Mouse (Mus musculus) heart, embryonic 11.5 days (tissue): Measurements from ENCODE around the gene Vgf. TPM values are rescaled to one million over a fixed set of nuclear protein-coding genes. Genes with fewer than 3 reads are reported as not detected.

ENCODE experiments used
- ATAC-seq: fragments of 200-750 bp; cut with Nextera tagmentation; replicated peaks from 2 replicates; pipeline ENCODE4 v1.8.0; 2017; ENCODE audit warnings: moderate library complexity; ENCODE audit not compliant: insufficient number of reproducible peaks, low FRiP score, low TSS enrichment
- H3K27ac ChIP-seq: fragments of 300-500 bp; sonication (generic); 2 replicates; pipeline ENCODE4 v1.5.1; 2014; ENCODE audit warnings: mild to moderate bottlenecking, low read depth, low read length
- H3K27me3 ChIP-seq: fragments of 300-500 bp; sonication (generic); 2 replicates; pipeline ENCODE4 v1.6.1; 2014; ENCODE audit warnings: mild to moderate bottlenecking, low read length, mixed read lengths; ENCODE audit not compliant: control insufficient read depth, insufficient read depth
- H3K36me3 ChIP-seq: fragments of 300-500 bp; sonication (generic); 2 replicates; pipeline ENCODE4 v1.6.1; 2014; ENCODE audit warnings: mild to moderate bottlenecking, low read length, moderate library complexity, mixed read lengths; ENCODE audit not compliant: control insufficient read depth, insufficient read depth
- H3K4me1 ChIP-seq: fragments of 300-500 bp; sonication (generic); 2 replicates; pipeline ENCODE4 v1.6.1; 2014; ENCODE audit warnings: low read length; ENCODE audit not compliant: control insufficient read depth, insufficient read depth
- H3K4me2 ChIP-seq: fragments of 300-500 bp; sonication (generic); 2 replicates; pipeline ENCODE4 v1.6.1; 2014; ENCODE audit warnings: mild to moderate bottlenecking, moderate library complexity
- H3K4me3 ChIP-seq: fragments of 300-500 bp; sonication (generic); 2 replicates; pipeline ENCODE4 v1.5.1; 2014; ENCODE audit warnings: low read depth, low read length
- H3K9ac ChIP-seq: fragments of 300-500 bp; sonication (generic); 2 replicates; pipeline ENCODE4 v1.6.1; 2014; ENCODE audit warnings: mild to moderate bottlenecking, low read depth, low read length, moderate library complexity
- H3K9me3 ChIP-seq: fragments of 300-500 bp; sonication (generic); replicated peaks from 2 replicates; pipeline ENCODE4 v1.6.1; 2016; ENCODE audit warnings: low read length; ENCODE audit not compliant: control insufficient read depth
- WGBS: fragments of 180-500 bp; shearing (Covaris S2); extraction: QIAGEN DNeasy Blood & Tissue Kit; methylation state at CpG from one replicate; pipeline ENCODE4 v1.1.7; 2014; ENCODE audit not compliant: insufficient replicate concordance; 5-methylcytosine and 5-hydroxymethylcytosine counted together
- microRNA counts: library from miRNA; unstranded; fragments of <30 nt; microRNA quantifications from one replicate; lab custom pipeline; 2015
- microRNA-seq: library from miRNA; unstranded; fragments of <30 nt; microRNA quantifications from one replicate; pipeline ENCODE4, GENCODE M21; 2016; ENCODE audit warnings: borderline number of aligned reads
- polyA plus RNA-seq: library from polyadenylated mRNA; unstranded; fragments of >200 nt; fragmentation: Nextera tagmentation; extraction: Ambion mirVana; gene quantifications from 2 replicates; pipeline ENCODE4 v1.2.1, GENCODE M21; 2014

Gene Vgf
- polyA plus RNA-seq, 1 experiment from 2014 or later: 0.20 TPM

DNA sequence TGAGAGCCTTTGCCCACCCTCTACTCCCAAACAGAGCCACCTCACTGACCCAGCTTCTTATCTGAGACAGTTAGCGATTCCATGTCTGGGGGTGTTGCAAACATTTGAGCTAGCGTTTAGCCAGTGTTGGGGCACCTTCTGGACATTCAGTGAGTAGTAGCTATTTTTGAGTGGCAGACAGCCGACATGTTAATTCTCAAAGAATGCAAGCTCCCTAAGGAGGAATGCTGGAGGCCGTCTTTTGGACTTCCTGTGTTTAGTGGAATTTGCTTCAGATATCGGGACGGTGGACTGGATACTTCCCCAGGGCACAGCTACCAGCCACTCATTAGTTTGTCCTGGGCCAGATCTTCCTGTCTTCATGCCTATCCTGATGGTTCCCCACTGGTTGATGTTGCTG lies 52.4 kb downstream of the Vgf start:
- Histone ChIP-seq H3K4me2 (no peak overlapping the region; the same call in 1 of the 2 replicates), H3K27me3 (no peaks in the 10 kb centered on the region), H3K36me3 (no peaks in the 10 kb centered on the region), H3K9ac (0 out of 2 replicates have a peak overlapping the region, but pooled peaks have one; percentile 16), H3K9me3 (0 out of 2 replicates have a peak, but pooled peaks cover 2% of the 10 kb centered on the region), H3K4me1 (peaks cover 45% of the 10 kb centered on the region), H3K27ac (peak overlapping the region; percentile 75), H3K4me3 (no peak overlapping the region)
- ATAC-seq: no peak
- 14% methylated on average over 6 of the region's 6 CpGs for WGBS

DNA sequence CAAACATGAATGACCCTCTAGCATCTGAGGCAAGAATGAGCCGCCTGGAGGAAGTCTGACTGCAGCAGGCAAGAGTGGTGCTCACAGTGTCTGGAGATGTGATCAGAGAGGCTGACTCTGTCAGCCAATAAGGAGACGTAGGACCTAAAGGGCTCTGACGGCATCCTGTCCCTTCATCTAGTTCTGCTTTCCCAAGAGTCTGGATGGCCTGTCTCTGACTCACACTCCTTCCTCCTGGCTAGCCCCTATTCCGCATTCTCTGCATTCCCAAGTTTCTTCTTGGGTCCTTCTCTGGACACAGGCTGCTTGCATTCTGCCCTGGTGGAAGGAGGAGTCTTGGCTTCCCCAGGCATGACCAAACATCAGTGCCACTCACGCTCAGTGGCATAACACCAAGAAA lies 53.7 kb downstream of the Vgf start:
- Histone ChIP-seq H3K9me3 (0 out of 2 replicates have a peak, but pooled peaks cover 2% of the 10 kb centered on the region), H3K4me1 (peaks cover 38% of the 10 kb centered on the region), H3K4me2 (no peak overlapping the region), H3K27me3 (no peaks in the 10 kb centered on the region), H3K4me3 (no peak overlapping the region), H3K36me3 (no peaks in the 10 kb centered on the region), H3K27ac (peak overlapping the region; percentile 62; the same call in 1 of the 2 replicates), H3K9ac (no peak overlapping the region)
- 25% methylated on average over 5 of the region's 5 CpGs for WGBS
- no peak for ATAC-seq

MicroRNAs encoded within 50 kb of the gene (microRNA counts, 519-probe panel; counts per million panel counts)
- microRNA mmu-miR-702 (lab: Ali Mortazavi, UCI): 32.2 counts per million

Small RNA genes within 50 kb of the gene (microRNA-seq; reads per million reads assigned to microRNA genes)
- gene Mir702: 31.8 reads per million, percentile 54 among the genes with 10 or more reads in this experiment

Other genes with a start within 250 kb of the Vgf start
- gene Col26a1, start 143.2 kb upstream of the Vgf start, polyA plus RNA-seq: 13.3 and 16.3 TPM in 2 replicates
- gene Ift22, start 118.2 kb upstream of the Vgf start, polyA plus RNA-seq: 41.4 and 45.5 TPM in 2 replicates
- gene Fis1, start 73.1 kb upstream of the Vgf start, polyA plus RNA-seq: 279 and 286 TPM in 2 replicates
- 1.3 and 1.9 TPM in 2 replicates for gene Cldn15, start 59.8 kb upstream of the Vgf start, polyA plus RNA-seq
- gene Plod3, start 39.4 kb upstream of the Vgf start, polyA plus RNA-seq: 33.0 and 36.4 TPM in 2 replicates
- 92.4 and 92.9 TPM in 2 replicates for gene Znhit1, start 38.4 kb upstream of the Vgf start, polyA plus RNA-seq
- 131 and 145 TPM in 2 replicates for gene Ap1s1, start 19.7 kb downstream of the Vgf start, polyA plus RNA-seq
- 0.52 and 0.97 TPM in 2 replicates for gene Serpine1, start 45.9 kb downstream of the Vgf start, polyA plus RNA-seq
- 5.8 and 9.4 TPM in 2 replicates for gene Trim56, start 89.8 kb downstream of the Vgf start, polyA plus RNA-seq
- gene Muc3, start 122.9 kb downstream of the Vgf start, polyA plus RNA-seq: not detected in 2 replicates
- gene Muc3a, start 186.0 kb downstream of the Vgf start, polyA plus RNA-seq: 0.27 and 0.45 TPM in 2 replicates